Mouse (Mus musculus): Measurements from ENCODE around the gene Clrn3.
A peak's percentile ranks its signal among the peaks of the same experiment; 100 is the strongest.
"Not testable (repeated sequence)": the region's sequence is repeated elsewhere in the genome, so short reads cannot be mapped to it uniquely, and the experiment has no call there.

Clrn3 gene

DNA sequence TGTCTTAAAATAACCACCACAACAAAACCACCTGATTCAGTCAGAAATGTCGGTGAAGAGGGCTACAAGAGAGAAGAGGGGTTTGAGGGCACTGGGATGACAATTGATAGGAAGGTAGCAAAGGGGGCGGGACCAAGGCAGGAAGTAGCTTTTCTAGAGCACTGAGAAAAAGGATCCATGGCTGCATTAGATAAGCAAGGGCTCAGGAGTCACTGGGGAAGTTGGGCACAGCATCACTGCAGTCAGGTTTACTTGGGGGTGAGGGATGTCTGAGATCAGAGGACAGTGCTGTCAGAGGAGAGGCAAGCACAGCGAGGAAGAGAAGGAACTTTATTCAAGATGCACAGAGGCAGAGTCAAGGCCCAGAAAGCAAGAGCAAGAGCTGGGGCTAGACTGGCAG is 7.5 kb upstream of the Clrn3 start:
- no peak for DNase-seq (ENCODE audit: low read depth, low spot score)

DNA sequence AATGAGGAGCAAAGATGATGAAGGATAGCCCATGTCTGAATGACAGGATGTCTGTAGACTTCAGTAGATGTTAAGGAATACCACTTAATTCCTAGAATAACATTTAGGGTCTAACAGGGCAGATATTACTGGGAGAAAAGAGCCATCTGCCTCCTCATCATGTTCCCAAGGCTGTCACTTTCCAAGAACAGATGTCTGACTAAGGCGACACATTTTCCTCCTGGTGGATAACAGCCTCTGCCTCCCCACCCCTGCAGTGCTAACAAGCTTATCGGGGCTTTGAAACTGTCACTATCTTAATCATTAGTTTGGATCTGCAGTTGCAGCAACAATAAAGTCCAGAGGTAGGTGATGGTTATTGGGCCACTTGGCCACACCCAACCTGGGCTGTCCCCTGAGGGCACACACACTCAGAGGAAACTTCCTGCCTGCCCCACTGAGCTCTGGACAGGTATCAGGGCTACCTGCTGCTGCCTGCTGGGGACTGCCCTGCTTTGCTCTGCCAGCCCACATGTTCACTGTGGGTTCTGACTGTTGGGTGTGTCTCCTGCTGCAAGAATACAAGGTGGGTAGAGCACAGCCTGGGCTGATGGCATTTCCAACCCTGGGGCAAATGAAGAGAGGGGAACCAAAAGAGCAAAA is 6.2 kb upstream of the Clrn3 start:
- no peak for DNase-seq (ENCODE audit: low read depth, low spot score)

GRCm38 (mm10) chr7:135529068-135529467 is 614 bp upstream of the Clrn3 start:
- no peak for DNase-seq (ENCODE audit: low read depth, low spot score)

- no peak for DNase-seq (ENCODE audit: low read depth, low spot score)
Observed at GRCm38 (mm10) chr7:135527169-135527568, 1.3 kb downstream of the Clrn3 start.

GRCm38 (mm10) chr7:135526574-135527152 is 1.8 kb downstream of the Clrn3 start:
- no peak for DNase-seq (ENCODE audit: low read depth, low spot score)

DNA sequence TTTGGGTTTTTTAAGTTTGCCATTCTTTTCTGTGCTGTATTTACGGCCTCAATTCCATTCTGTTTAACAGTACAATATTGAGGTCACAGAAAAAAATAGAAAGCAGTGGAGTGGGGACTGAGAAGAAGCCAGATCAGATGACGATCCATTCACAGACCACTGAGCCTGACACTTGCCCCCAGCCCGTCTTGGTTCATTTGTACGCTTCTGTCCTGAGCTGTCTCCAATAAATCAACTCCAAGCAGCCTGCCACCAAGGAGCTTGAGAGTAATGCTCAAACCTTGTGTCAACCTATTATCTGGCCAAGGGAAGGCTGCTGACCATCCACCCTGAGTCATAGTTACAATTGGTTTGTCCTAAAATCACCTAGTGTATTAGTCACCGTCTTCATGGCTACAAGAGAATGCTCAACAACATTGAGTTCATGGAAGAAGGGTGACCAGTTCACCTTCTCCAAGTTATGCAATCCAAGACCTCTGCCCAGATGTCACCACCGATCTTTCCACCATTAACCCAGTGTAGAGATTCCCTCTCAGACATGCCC is 4.0 kb downstream of the Clrn3 start:
- no peak for DNase-seq (ENCODE audit: low read depth, low spot score)

DNA sequence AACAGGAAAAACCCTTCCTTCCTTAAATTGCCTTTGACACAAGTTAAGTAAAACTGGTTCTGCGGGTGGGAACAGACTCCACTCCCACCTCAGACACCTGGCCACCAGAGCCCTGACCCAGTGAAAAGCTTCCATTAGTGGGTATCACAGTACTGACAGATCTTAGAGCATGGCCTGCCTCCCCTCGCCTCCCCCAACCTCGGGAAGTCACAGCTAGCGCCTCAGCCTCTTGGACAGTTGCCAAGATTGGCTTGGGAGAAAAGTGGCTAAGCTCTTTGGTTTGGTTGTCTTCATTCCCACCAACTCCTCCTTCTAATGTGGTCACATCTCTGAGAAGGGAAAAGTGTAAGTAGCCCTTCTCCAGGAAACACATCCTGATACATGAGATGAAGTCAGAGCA is 4.5 kb downstream of the Clrn3 start:
- DNase-seq (ENCODE audit: low read depth, low spot score) = no peak

DNA sequence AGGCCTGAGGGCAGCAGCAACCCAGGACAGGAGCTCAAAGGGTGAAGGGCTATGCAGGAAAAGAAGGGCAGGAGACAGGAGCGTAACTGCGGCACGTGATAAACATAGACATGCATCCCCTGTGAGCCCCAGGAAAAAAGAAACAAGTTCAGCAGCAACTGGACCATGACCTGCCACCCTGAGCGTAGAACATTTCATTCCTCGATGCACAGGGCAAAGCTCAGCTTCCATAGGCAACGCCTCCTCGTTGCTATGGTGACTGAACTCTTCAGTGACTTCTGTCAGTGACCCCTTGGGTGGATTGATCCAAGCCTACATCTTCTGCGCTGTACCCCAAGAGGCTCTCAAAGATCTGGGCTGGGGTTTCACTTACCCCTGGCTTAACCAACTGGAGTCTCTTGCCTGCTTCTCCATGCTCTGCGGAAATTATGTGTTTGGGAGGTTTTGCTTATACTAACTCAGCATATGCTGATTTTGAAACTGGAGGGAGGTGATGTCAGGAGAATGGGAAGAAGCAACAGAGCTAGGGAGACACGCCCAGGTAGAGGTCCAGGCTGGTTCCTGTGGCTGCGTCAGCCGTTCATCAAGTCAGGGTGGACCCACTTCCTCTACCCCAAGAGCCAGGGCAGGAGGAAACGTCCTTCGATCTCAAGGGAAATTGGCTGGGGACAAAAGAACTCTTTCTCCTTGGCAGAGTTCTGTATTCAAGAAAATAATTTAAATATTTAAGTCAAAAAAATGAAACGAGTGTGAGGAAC is 6.5 kb downstream of the Clrn3 start:
- no peak for DNase-seq (ENCODE audit: low read depth, low spot score)

- DNase-seq (ENCODE audit: low read depth, low spot score) = no peak
Observed at GRCm38 (mm10) chr7:135520241-135520640, 8.2 kb downstream of the Clrn3 start.

DNA sequence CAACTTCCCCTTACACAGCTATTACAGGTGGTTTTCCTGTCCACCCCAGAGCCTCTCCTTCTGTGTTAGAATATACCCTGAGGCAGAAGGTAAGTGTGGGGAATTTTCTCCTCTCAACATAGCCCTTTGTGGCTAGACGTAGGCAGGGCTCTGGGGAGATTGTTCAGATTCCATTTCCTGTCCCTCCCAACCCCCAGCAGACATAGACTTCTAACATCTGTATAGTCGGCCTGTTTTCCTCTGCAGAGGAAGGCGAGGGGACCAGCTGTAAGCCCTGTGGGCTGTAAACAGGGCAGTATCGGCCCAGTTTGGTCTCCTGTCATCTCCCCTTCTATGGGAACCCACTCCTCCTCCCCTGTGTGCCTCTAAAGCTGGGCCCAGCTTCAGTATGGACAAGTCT is 11.3 kb downstream of the Clrn3 start:
- DNase-seq (ENCODE audit: low read depth, low spot score) = peak; percentile 58

GRCm38 (mm10) chr7:135511723-135512122 is 16.7 kb downstream of the Clrn3 start:
- DNase-seq (ENCODE audit: low read depth, low spot score) = no peak

DNA sequence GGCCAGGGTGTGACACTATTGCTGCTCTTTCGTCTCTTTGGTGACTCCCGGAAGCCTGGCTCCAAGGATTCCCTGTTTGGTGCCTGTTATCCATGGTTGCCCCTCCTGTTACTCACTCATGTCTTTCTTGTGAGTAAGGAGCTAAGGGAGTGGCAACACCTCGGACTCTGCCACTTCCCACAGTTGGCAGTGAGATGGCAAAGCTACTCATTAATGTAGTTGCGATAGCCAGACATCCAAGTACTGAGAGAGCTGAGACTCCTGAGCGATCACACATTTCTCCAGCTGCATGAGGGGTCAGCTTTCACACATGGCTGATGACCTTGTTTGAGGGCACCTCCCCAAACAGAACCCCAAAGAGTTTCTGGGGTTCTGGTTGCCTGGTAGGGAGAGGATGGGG is 18.0 kb downstream of the Clrn3 start:
- DNase-seq (ENCODE audit: low read depth, low spot score) = no peak

- DNase-seq (ENCODE audit: low read depth, low spot score) = no peak
Observed at GRCm38 (mm10) chr7:135509272-135509671, 19.2 kb downstream of the Clrn3 start.

DNA sequence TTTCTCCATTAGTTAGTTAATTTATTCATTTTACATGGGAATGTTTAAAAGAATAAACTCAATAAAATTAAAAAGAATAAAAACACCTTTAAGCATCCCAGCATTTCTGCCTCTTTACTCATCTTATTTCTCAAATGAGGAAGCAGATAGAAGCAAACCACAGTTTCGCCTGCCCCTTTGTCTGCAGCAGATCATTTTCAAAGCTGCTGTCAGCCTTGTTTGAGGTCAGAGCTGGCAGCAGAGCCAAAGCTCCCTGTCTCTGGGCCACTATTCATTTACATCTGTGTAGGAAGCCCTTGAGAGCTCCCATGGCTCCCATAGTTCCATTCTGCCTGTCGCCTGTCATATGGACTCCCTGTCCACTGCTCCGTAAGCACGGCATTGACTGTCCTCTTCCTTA is 19.9 kb downstream of the Clrn3 start:
- DNase-seq (ENCODE audit: low read depth, low spot score) = no peak

DNA sequence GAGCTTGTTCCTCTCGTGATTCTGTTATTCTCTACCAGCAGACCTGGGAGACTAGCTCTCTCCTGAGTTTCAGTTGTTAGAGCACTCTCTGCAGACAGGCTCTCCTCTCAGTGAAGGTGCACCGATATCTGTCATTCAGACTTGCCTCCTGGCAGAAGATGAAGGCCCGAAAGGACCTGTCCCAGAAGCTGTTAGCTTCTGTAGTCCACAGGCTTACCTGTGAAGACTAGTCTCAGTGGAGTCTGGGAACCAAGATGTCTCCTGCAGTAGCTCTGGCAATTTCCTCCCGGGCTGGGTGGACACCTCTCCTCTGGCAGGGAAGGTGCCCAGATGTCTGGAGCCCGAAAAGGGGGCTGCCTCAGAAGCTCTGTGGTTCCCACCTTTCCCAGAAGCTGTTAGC is 21.9 kb downstream of the Clrn3 start:
- not testable (repeated sequence) for DNase-seq (ENCODE audit: low read depth, low spot score)

- no peak for DNase-seq (ENCODE audit: low read depth, low spot score)
Observed at GRCm38 (mm10) chr7:135499403-135499802, 29.1 kb downstream of the Clrn3 start.

DNA sequence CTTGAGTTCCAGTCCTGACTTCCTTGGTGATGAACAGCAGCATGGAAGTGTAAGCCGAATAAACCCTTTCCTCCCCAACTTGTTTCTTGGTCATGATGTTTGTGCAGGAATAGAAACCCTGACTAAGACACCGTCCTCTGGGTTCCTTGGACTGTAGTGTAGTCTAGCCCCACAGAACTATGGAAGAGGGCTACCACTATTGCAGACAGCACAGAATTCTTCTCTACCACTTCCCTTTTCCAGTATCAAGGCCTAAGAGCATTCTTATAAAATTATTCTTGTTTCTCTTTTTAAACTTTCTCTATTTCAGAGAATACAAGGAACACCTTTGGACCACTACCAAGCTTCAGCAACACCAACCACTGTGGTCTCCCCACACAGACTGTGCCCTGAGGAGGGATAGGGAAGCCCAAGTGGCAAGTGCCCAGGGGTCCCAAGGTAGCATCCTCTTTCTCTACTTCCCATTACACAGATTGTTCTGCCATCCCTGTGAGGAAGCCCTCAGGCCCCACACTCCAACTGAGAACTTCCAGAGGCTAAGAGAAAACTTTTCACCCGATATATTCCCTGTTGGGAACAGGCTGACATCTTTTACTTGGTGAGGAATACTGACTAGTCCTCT is 29.8 kb downstream of the Clrn3 start:
- no peak for DNase-seq (ENCODE audit: low read depth, low spot score)

- DNase-seq (ENCODE audit: low read depth, low spot score) = peak; percentile 13
Observed at GRCm38 (mm10) chr7:135495303-135495702, 33.2 kb downstream of the Clrn3 start.

GRCm38 (mm10) chr7:135490500-135490886 is 38.0 kb downstream of the Clrn3 start:
- no peak for DNase-seq (ENCODE audit: low read depth, low spot score)

GRCm38 (mm10) chr7:135489724-135490499 is 38.5 kb downstream of the Clrn3 start:
- DNase-seq (ENCODE audit: low read depth, low spot score) = peak; percentile 45

DNA sequence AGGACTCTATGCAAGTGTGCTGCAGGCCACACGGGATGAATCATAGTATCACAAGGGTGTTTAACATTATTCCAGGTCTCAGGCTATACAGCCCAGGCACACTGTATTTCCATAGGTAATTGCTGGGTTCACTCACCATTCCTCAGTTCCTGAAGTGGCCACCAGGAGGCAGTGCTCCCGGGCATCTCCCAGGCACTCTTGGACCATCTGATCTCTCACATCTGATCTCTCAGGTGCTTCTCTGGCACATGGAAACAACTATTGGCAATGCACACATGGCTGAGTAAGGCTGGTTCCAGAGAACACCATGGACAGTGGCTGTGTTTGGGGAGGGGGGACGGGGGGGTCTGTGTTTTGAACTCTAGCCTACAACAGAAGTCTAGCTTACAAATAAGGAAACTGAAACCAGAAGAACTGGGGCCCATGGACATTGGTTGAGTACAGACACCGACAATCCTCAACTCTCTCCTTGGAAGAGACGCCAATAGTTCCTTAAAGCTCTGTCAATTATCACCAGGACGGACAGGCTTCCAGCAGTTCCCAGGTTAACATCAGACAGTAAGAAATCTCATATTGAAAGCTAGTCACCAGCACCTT is 40.1 kb downstream of the Clrn3 start:
- peak; percentile 65 for DNase-seq (ENCODE audit: low read depth, low spot score)
